Mouse (Mus musculus): ENCODE results near the gene Cdh22.

GRCm38 (mm10) chr2:165217361-165218149, 17.1 kb downstream of the Cdh22 start:
- no peak for TF ChIP-seq CTCF (IDR thresholded peaks at IDR 0.05; ENCODE audit: low read depth)
- TF ChIP-seq EP300 (optimal IDR thresholded peaks at IDR 0.05) = no peak
